Mouse (Mus musculus) MEL-GATA-1-ER (cell line): ENCODE data around the gene Smyd1.

Source experiments
- DNase-seq: peaks from one replicate; pipeline ENCODE4 v3.0.0-alpha.2; 2012; ENCODE audit warnings: low read depth; ENCODE audit errors: extremely low read depth

Gene Smyd1

DNA sequence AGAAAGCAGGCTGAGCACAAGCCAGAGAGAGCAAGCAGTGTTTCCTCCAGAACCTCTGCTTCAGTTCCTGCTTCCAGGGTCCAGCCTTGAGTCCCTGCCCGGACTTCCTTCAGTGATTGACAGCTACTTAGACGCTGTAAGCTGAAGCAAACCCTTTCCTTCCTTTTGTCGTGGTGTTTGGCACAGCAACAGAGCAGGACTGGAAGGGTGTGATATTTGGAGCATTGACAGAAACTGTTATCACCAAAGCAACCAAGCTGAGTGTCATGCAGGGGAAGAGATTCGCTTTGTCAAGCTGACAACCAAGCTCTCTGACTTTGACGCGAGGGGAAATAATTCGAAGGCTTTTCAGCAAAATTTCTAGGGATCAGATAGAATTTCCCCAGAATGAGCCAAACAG, 110.1 kb downstream of the Smyd1 start:
- no peak for DNase-seq

GRCm38 (mm10) chr6:71208691-71209090, 113.3 kb downstream of the Smyd1 start:
- no peak for DNase-seq

DNA sequence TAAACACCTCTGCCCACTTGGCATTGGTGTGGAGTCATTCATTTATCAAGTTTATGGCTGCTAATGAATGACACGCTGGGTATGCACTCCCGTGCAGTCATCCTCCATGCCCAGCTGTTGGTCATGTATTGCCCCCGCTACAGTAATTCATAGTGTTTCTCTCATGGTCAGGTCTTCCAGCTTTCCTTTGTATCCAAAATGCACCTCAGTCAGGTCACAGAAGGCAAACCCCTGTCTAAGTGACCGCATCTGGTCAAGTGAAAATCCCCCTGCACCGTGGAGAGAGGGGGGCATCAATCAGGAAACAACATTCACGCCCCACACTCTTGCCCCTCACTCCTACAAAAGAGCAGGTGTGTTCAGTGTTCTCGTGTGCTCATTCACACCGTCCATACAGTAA, 117.9 kb downstream of the Smyd1 start:
- no peak for DNase-seq

GRCm38 (mm10) chr6:71203674-71204073, 118.4 kb downstream of the Smyd1 start:
- no peak for DNase-seq

GRCm38 (mm10) chr6:71201925-71202324, 120.1 kb downstream of the Smyd1 start:
- no peak for DNase-seq

- no peak for DNase-seq
These were observed 122.4 kb downstream of the Smyd1 start, which contains the start of gene Fabp1 for GRCm38 (mm10) chr6:71199612-71200011. TSS of gene Fabp1 (plus strand) at chr6:71199827.

GRCm38 (mm10) chr6:71197636-71198535, 124.1 kb downstream of the Smyd1 start:
- peak; percentile 61 for DNase-seq

GRCm38 (mm10) chr6:71196107-71196506, 125.9 kb downstream of the Smyd1 start:
- DNase-seq: no peak

DNA sequence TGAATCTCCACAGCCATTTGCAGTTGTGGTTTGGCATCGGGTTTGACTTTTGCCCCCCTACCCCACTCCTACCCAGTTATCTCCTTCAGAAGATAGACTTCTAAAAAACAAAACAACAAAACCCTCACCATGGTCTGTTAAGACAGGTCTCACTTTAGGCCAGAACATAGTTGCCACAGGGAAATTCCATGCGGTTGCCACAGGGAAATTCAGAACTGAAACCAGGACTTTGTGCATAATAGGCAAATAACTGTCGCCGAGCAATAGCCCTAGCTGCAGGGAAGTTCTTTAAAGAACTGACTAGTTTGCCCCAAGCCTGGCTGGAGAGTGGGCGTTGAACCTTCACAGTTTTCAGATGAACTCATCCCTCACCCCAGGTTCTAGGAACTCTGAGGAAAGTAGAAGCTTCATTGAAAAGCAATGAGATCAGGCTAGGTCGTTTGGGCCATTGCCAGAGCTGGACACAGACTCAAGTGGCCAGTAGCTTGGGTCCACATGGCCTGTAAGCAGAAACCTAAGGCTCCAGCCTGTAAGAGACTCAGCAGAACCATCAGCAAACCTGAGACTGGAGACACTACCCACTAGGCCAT, 128.8 kb downstream of the Smyd1 start:
- DNase-seq: no peak

GRCm38 (mm10) chr6:71190501-71190900, 131.5 kb downstream of the Smyd1 start:
- no peak for DNase-seq

DNA sequence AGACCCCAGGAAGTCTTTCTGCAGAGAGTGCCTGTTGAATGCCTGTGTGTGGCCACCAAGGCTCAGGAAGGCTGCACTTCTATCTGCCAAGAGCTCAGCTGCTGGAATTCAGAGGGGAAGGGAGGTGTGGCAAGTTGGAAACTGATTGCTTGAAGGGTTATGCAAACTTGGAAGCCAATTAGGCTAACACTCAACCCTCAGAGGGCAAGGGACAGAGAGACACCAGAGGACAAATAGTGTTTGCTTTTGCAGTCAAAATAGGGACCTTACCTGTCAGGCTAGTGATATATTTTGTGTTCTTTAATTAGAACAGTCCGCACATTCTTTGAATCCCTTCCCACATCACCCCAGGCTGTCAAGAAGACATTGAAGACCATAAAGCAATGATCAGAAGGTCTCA, 132.5 kb downstream of the Smyd1 start:
- DNase-seq: no peak

GRCm38 (mm10) chr6:71184941-71185604, 137.0 kb downstream of the Smyd1 start:
- no peak for DNase-seq

DNA sequence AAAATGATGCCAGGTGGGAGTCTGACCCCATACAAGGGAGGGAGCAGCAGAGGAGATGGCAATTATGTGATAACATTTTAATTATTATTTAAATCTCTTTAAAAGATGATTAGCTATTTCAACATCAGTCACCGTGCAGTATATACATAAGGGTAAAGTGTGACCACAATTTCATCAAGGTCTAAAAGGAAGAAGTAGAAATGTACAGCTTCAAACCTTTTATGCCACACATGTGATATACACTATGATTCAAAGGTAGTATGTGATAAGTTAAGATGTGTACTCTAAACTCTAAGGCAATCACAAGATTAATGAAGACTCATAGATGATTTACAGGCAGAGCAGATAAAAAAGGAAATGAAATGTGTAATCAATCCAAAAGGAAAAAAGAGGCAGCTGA, 141.4 kb downstream of the Smyd1 start:
- DNase-seq: no peak

DNA sequence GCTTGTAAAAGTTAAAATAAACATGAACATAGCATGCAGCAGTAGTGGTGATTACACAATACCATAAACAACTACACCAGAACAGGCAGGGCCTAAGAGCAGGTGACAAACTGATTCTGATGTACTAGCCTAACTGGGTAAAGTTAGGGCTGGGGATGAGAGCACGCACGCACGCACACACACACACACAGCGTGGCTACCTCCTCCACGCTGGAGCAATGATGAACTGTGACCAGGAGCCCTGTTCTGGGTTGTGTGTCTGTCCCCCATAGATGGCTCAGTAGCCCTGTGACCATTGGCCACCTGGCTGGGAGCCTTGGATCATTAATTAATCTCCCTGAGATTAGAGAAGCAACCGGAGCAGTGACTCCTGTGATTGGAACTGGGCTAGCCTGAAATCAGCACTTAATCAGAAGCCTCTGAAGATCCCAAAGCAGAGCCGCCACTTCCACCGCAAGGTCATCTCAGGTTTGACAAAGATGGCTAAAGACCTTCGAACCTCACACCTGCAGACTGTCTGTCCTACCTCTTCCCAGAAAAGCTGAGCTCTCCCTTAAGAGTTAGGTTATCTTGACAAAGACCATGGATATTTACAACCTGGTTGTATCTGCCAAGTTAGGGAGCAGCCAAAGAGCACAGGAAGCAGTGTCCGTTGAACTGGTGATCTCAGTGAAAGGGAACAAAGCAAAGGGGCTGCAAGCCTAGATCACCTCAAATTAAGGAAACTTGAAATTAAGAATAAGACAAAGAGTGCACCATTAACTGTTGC, 149.0 kb downstream of the Smyd1 start:
- DNase-seq: no peak

DNA sequence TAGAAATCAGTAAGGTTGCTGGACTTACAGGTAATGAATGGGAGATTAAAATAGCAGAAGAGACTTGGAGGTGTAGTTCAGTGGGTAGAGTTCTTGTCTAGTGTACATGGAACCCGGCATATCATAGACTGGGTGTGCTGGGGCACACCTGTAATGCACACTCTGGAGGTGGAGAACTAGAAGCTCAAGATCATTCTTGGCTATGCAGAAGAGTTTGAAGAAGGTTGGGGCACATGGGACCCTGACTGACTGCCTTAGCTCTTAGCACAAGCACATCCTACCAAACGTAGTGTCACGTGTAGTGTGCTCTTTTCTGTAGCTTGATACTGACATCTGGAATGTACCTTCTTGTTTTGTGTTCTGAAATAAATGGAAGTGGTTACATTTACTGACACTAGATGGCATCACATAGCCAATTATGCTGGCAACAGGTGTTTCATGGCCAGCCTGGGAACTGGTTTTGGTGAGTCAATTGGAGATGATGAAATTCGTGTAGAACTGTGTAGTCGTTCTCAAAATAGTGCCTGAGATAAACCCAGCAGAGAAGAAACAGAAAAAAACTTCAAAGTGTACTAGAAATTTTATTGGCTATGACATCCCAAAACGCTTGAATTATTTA, 155.4 kb downstream of the Smyd1 start:
- DNase-seq: peak; percentile 33

DNA sequence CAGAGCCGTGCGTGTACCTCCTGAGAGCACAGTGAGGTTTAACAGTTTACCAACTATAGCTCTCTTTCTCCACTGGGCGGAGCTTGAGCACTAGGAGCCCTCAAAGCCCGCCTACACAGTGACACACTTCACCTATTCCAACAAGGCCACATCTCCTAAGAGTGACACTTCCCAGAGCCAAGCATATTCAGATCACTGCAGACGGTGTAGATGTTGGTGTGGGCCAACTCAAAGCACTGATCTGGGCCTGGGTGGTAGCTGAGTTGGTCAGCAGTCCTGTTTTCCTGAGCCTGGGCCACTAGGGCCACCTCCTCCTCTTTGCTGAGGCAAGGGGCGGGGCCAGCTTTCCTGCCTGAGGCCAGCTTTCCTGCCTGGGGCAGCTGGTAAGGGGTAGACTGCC, 157.6 kb downstream of the Smyd1 start:
- DNase-seq: no peak
